Mouse (Mus musculus) sigmoid colon, adult 10 weeks (tissue): Measurements from ENCODE around the gene Dnase1. TPM values are rescaled to one million over a fixed set of nuclear protein-coding genes. Genes with fewer than 3 reads are reported as not detected.

ENCODE experiments used
- polyA plus RNA-seq: library from polyadenylated mRNA; stranded (reverse); fragments of 350-450 nt; fragmentation: Illumina TruSeq; extraction: RNeasy Lipid Tissue Mini Kit (QIAGEN cat#74804); gene quantifications from one replicate; pipeline ENCODE4 v1.2.3, GENCODE M21; 2014; ENCODE audit warnings: low read depth, low replicate concordance

The Dnase1 gene
- not detected for polyA plus RNA-seq

DNA sequence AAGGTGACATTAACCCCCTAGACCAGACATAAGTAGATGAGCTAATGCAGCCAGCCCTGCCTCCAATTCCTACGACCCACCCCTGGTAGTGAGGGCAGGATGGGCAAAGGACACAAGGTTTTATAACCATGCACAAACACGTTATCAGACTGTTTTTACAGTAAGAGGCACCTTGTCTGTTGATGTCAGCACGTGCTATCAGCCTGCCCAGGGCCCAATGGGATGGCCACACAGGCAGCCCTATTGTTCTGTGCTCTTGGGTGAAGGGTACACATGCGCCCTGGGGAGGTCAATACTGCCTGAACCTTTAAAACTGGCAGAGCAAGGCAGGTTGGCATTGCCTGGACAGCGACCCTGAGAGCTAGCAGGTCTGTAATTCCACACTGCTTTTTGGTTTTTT, at the start of gene Dnase1:
Dnase1 (plus strand) TSS at position 136 of the 400 bp plus-strand sequence.

DNA sequence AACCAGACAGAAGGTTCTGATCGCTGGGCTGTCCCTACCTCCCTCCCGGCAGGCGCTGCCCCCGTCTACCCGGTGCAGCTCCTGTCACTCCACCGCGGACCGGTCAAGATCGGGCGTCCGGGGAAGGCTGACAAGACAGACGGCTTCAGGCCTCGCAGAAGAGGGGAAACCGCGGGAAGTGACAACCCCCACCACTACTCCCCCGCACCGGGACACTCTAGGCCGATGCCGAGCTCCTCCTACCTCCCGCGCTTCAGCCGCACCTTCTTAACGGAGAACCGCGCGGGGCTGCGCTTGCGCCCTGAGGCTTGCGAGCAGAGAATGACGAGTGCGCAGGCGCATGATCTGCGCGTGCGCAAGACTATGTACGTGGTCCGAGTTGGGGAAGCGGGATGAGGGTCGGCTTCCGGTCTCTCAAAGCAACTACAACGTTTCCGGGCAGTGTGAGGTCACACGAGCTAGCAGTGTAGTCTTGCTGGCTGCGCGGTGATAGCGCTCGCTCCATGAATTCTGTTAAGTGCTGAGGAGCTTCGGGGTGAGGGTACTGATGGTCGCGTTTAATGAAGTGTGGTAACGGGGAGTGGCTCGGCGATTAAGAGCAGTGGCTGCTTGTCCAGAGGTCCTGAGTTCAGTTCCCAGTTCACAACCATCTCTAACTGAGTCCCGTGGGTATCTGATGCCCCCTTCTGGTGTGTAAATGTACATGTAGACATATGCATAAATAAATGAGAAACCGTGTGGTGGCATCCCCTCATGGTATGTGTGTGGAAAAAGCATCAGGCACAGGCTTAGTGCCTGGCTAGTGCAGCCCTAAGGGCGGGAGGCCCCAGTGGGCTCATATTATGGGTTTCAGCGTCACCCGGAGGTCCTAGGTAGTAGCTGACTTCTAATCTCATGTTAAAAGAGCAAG, 33.0 kb upstream of the Dnase1 start, which contains the start of gene Slx4:
Slx4 (minus strand) TSS at position 282 of the 910 bp plus-strand sequence.

DNA sequence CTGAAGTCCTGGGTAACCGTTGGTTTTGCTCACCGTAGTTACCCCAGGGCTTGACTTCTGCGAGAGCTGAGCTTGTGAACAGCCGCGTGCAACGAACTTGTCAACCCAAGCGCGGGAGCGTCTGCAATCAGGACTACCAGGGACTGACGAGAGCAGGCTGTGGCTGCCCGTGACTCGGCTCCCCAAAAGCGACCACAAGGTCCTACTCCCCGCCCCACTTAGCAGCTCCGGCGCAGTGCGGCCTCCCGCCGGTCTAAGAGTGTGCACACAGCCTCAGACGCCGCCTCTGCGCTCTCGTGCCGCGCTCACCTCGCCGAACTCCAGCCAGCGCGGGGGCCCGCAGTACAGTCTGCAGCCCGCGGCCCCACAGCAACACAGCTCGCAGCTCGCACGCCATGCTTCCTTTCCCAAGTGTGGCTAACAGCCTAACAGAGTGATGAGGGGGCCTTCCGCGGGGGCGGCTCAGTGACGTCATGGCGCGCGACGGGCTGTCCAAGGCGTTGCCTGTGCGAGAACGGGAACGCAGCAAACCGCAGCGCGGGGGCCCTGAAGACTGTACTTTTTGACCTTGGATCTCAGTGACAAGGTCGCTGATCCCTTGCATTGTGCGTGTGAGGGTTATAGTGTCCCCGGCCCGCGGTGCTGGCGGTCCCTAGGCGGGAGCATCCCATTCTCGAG, 40.8 kb downstream of the Dnase1 start, which contains the start of gene Trap1:
Trap1 (minus strand) TSS at position 444 of the 678 bp plus-strand sequence.

Other genes starting within 250 kb of the Dnase1 start
- gene Olfr15, start 206.1 kb upstream of the Dnase1 start, polyA plus RNA-seq: not detected
- 4.1 TPM for gene Zfp174, start 189.7 kb upstream of the Dnase1 start, polyA plus RNA-seq
- gene Naa60, start 164.6 kb upstream of the Dnase1 start, polyA plus RNA-seq: 132 TPM
- gene Zfp597, start 152.4 kb upstream of the Dnase1 start, polyA plus RNA-seq: 17.8 TPM
- 1.3 TPM for gene Gm20695, start 152.3 kb upstream of the Dnase1 start, polyA plus RNA-seq
- gene 1700037C18Rik, start 128.3 kb upstream of the Dnase1 start, polyA plus RNA-seq: not detected
- gene Cluap1, start 128.1 kb upstream of the Dnase1 start, polyA plus RNA-seq: 19.5 TPM
- 1.4 TPM for gene Nlrc3, start 60.3 kb upstream of the Dnase1 start, polyA plus RNA-seq
- 8.4 TPM for gene Slx4, start 33.2 kb upstream of the Dnase1 start, polyA plus RNA-seq
- 29.0 TPM for gene Trap1, start 40.9 kb downstream of the Dnase1 start, polyA plus RNA-seq
- 16.5 TPM for gene Crebbp, start 177.1 kb downstream of the Dnase1 start, polyA plus RNA-seq